Mouse (Mus musculus): ENCODE results near the gene Dcbld2. TPM values are rescaled to one million over a fixed set of nuclear protein-coding genes. Genes with fewer than 3 reads are reported as not detected.

The Dcbld2 gene
- polyA plus RNA-seq, 1 experiment from 2014 or later, result 8.6 TPM

- no peak overlapping the region for H3K9ac ChIP-seq
- no peaks in the 10 kb centered on the region for H3K27me3 ChIP-seq (replicated peaks)
- H3K4me2 ChIP-seq, result no peak overlapping the region
- H3K36me3 ChIP-seq, result no peaks in the 10 kb centered on the region
- no peak for ATAC-seq (ENCODE audit: insufficient read depth, low FRiP score, low read depth)
- no peaks in the 10 kb centered on the region for H3K9me3 ChIP-seq
- H3K27ac ChIP-seq, result no peak overlapping the region
- no peak overlapping the region for H3K4me3 ChIP-seq (replicated peaks)
- H3K4me1 ChIP-seq, result peaks cover 7% of the 10 kb centered on the region; the same call in 1 of the 2 replicates
- WGBS, result 86% methylated on average over 7 of the region's 7 CpGs
Observed at GRCm38 (mm10) chr16:58516960-58517798, 108.9 kb downstream of the Dcbld2 start.

Other genes with a start within 250 kb of the Dcbld2 start
- gene St3gal6, start 115.8 kb downstream of the Dcbld2 start, polyA plus RNA-seq (2015; fragmentation: Nextera tagmentation; extraction: Ambion mirVana), result 14.6 and 15.7 TPM in 2 replicates
- gene Gm813, start 208.5 kb downstream of the Dcbld2 start, polyA plus RNA-seq (2015; fragmentation: Nextera tagmentation; extraction: Ambion mirVana), result not detected in 2 replicates
- not detected in 2 replicates for gene E330017A01Rik, start 230.3 kb downstream of the Dcbld2 start, polyA plus RNA-seq (2015; fragmentation: Nextera tagmentation; extraction: Ambion mirVana)

All from stomach, embryonic 15.5 days (tissue).